Mouse (Mus musculus) left cerebral cortex, postnatal 14 days (tissue): Measurements from ENCODE around the gene Rpl19. TPM values are rescaled to one million over a fixed set of nuclear protein-coding genes. Genes with fewer than 3 reads are reported as not detected.

Experiments used
- DNase-seq, 2 experiments: peaks; one replicate each; pipeline ENCODE4 v3.0.0; 2021 to 2022; ENCODE audit warnings: low spot score in 2 of 2, mixed read lengths in 1 of 2
- intact Hi-C: fragments of 180-260 bp; cut with DNase I; formaldehyde crosslinking; loops from one replicate; pipeline ENCODE4 v1.15.1; 2025
- long read RNA-seq, 2 experiments: library from polyadenylated mRNA; stranded (forward); transcript quantifications; one replicate each; pipeline ENCODE4 v2.0.0; 2021
- total RNA-seq, 2 experiments: library from RNA; stranded (reverse); gene quantifications; 2 replicates each; pipeline ENCODE4 v1.2.3; 2021

Gene Rpl19
- 100 to 1,000 TPM; 536 to 545 TPM for total RNA-seq
- long read RNA-seq, experiment 1, transcript Rpl19-201 (6 exons, 751 nt), result major isoform, 184 of 203 reads
- long read RNA-seq, experiment 1, transcript Rpl19-202 (6 exons, 737 nt), result minor isoform, 5 of 203 reads
- long read RNA-seq, experiment 1, partial matches to known transcripts, result 10 of 203 reads
- long read RNA-seq, experiment 1, other reads (novel, unspliced or antisense), result 4 of 203 reads
- long read RNA-seq, experiment 2, transcript Rpl19-201 (6 exons, 751 nt), result major isoform, 141 of 157 reads
- long read RNA-seq, experiment 2, partial matches to known transcripts, result 10 of 157 reads
- long read RNA-seq, experiment 2, other reads (novel, unspliced or antisense), result 3 of 157 reads

- intact Hi-C loops, result no loop called here
- DNase-seq, result peak; percentile 93 to 94
Measured at GRCm38 (mm10) chr11:98026570-98027296, at the start of gene Rpl19. TSS of gene Rpl19 (plus strand) at chr11:98026710.

- DNase-seq, result no peak
- intact Hi-C loops, result no loop called here
Measured at GRCm38 (mm10) chr11:97977797-97978196, 48.7 kb upstream of the Rpl19 start.

- intact Hi-C loops, result no loop called here
Measured at GRCm38 (mm10) chr11:97978392-97978791, 48.1 kb upstream of the Rpl19 start.

GRCm38 (mm10) chr11:97979824-97980495, 46.5 kb upstream of the Rpl19 start:
- intact Hi-C loops, result no loop called here
- DNase-seq, result no peak

More at GRCm38 (mm10) chr11:97978392-97978791, 48.1 kb upstream of the Rpl19 start:
- DNase-seq, result no peak

- intact Hi-C loops, result no loop called here
- no peak for DNase-seq
Measured at GRCm38 (mm10) chr11:97980531-97980966, 46.0 kb upstream of the Rpl19 start.

GRCm38 (mm10) chr11:97982721-97983120, 43.8 kb upstream of the Rpl19 start:
- DNase-seq, result no peak
- intact Hi-C loops, result no loop called here

- DNase-seq, result no peak
- intact Hi-C loops, result no loop called here
Measured at GRCm38 (mm10) chr11:97983506-97983905, 43.0 kb upstream of the Rpl19 start.

GRCm38 (mm10) chr11:97983983-97984382, 42.5 kb upstream of the Rpl19 start:
- intact Hi-C loops, result no loop called here
- DNase-seq, result no peak

GRCm38 (mm10) chr11:97985727-97986677, 40.5 kb upstream of the Rpl19 start, which contains the start of gene Plxdc1:
TSS of gene Plxdc1 (minus strand) at chr11:97986444.
- intact Hi-C loops, result loop anchor here (5.0 kb wide), 1 partner anchor 189 kb away; the partner anchor contains the start of gene Lasp1
- no peak for DNase-seq

GRCm38 (mm10) chr11:97986738-97987465, 39.6 kb upstream of the Rpl19 start:
- intact Hi-C loops, result loop anchor here (1.0 to 5.0 kb wide), 2 partner anchors 87 to 190 kb away; partner anchors contain the start of gene Lasp1
- no peak for DNase-seq

- intact Hi-C loops, result loop anchor here (1.0 to 5.0 kb wide), 2 partner anchors 88 to 191 kb away; partner anchors contain the start of gene Lasp1
- DNase-seq, result peak; percentile 95 to 97
Measured at GRCm38 (mm10) chr11:97987551-97988526, 38.7 kb upstream of the Rpl19 start.

GRCm38 (mm10) chr11:97988530-97989096, 37.9 kb upstream of the Rpl19 start:
- DNase-seq, result peak; percentile 87 to 93
- intact Hi-C loops, result loop anchor here (5.0 kb wide), 1 partner anchor 191 kb away; the partner anchor contains the start of gene Lasp1

GRCm38 (mm10) chr11:97994539-97995100, 31.9 kb upstream of the Rpl19 start:
- intact Hi-C loops, result no loop called here
- DNase-seq, result peak in 1 of 2 experiments; percentile 70

GRCm38 (mm10) chr11:97995564-97996288, 30.8 kb upstream of the Rpl19 start, which contains the start of gene Arl5c:
TSS of gene Arl5c (minus strand) at chr11:97996181.
- intact Hi-C loops, result no loop called here
- no peak for DNase-seq

GRCm38 (mm10) chr11:97996691-97997090, 29.8 kb upstream of the Rpl19 start:
- DNase-seq, result no peak
- intact Hi-C loops, result no loop called here
